Mouse (Mus musculus): ENCODE measurements around the gene Lrrc27. TPM values are rescaled to one million over a fixed set of nuclear protein-coding genes. Genes with fewer than 3 reads are reported as not detected.

The Lrrc27 gene
- polyA plus RNA-seq (2012; rRNA removed; ENCODE audit: low replicate concordance), result 0.43 and 1.5 TPM in 2 replicates

DNA sequence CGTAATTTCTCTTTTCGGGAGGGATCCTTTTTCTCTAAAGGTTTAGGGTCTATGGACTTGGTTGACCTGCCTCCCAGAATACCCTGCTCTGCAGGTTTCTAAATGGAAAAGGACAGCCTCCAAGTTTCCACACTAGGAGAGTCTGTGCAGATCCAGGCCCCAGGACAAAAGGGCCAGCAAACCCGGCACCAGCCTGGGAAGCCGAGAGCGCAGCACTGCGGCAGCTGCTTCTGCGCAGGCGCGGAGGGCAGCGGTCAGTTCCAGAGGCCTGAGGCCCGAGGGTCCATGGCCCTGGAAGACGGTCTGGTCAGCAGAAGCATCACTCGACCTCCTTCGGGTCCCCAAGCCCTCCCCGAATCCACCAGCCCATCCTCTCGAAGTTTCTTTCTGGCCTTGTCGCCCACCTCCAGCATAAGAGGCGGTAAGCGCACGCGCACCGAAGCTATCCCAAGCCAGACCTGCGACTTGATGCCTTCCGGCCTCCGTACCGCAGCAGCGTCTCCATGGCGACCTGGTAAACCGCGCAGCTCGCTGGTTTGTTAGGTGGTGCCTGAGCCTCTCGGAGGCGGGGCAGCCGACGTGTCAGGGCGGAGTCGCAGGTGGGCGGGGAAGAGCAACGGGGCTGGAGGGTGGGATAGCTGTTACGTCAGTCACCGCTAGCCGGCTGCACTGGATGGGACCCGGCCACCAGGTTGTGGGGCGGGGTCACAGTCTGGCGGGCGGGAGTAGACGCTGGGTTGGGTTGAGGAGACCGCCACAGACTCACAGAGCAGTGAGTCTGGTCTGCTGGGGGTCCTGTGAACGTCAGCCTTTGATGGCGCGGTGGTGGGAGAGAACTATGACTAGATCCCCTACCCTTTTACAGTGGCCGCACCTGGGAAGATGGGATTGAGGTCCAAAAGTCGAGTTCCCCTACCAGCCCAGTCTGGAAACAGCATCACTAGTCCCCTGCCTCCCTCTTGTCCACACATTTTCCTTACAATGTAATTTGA lies at the start of gene Lrrc27, which contains the start of gene Stk32c:
Lrrc27 (plus strand) TSS at position 235 of the 992 bp plus-strand sequence.
Stk32c (minus strand) TSS at position 554 of the 992 bp plus-strand sequence.

GRCm38 (mm10) chr7:139247881-139248614 lies 35.3 kb downstream of the Lrrc27 start, which contains the start of gene Pwwp2b:
TSS of gene Pwwp2b (plus strand) at chr7:139248482.

Other genes with a start within 250 kb of the Lrrc27 start
- 0.25 and 0.74 TPM in 2 replicates for gene Dpysl4, start 127.0 kb upstream of the Lrrc27 start, polyA plus RNA-seq (2012; rRNA removed; ENCODE audit: low replicate concordance)
- 2.0 and 5.1 TPM in 2 replicates for gene Stk32c, start 319 bp downstream of the Lrrc27 start, polyA plus RNA-seq (2012; rRNA removed; ENCODE audit: low replicate concordance)
- 8.2 and 13.7 TPM in 2 replicates for gene Pwwp2b, start 35.5 kb downstream of the Lrrc27 start, polyA plus RNA-seq (2012; rRNA removed; ENCODE audit: low replicate concordance)
- gene Inpp5a, start 176.1 kb downstream of the Lrrc27 start, polyA plus RNA-seq (2012; rRNA removed; ENCODE audit: low replicate concordance), result 25.4 and 42.1 TPM in 2 replicates

Measured in duodenum, adult 2 months (tissue).